Mouse (Mus musculus) erythroblast, embryonic 14.5 days (primary cell): ENCODE data around the gene Rpl10a.

Source experiments
- GATA1 ChIP-seq: IDR thresholded peaks from 2 replicates; pipeline ENCODE4 v1.6.1; 2012; ENCODE audit warnings: low read length, inconsistent platforms, mixed read lengths
- TAL1 ChIP-seq: IDR thresholded peaks from 3 replicates; pipeline ENCODE4 v1.6.1; 2012; ENCODE audit warnings: low read length, inconsistent platforms, mixed read lengths

- TF ChIP-seq TAL1 (no peak), GATA1 (peak; percentile 91)
These were observed at the start of gene Rpl10a for GRCm38 (mm10) chr17:28328366-28328928.
